Mouse (Mus musculus) right cerebral cortex, adult 2 months (tissue): ENCODE measurements around the gene Plekhg1.
A peak's percentile ranks its signal among the peaks of the same experiment; 100 is the strongest.

ENCODE experiments used
- DNase-seq, 2 experiments: peaks; one replicate each; pipeline ENCODE4 v3.0.0; 2021 to 2022; ENCODE audit warnings: low spot score in 2 of 2

The Plekhg1 gene

GRCm38 (mm10) chr10:3740148-3740503, at the start of gene Plekhg1:
Gene Plekhg1, plus strand, starts transcription at chr10:3740364.
- peak; percentile 49 to 54 for DNase-seq

- no peak for DNase-seq
Measured at GRCm38 (mm10) chr10:3692791-3693190, 47.4 kb upstream of the Plekhg1 start.

GRCm38 (mm10) chr10:3693699-3694280, 46.4 kb upstream of the Plekhg1 start:
- no peak for DNase-seq

- DNase-seq, result no peak
Measured at GRCm38 (mm10) chr10:3695332-3695905, 44.7 kb upstream of the Plekhg1 start.

- peak; percentile 6 to 34 for DNase-seq
Measured at GRCm38 (mm10) chr10:3696727-3697348, 43.3 kb upstream of the Plekhg1 start.

- no peak for DNase-seq
Measured at GRCm38 (mm10) chr10:3697500-3697899, 42.7 kb upstream of the Plekhg1 start.

- DNase-seq, result no peak
Measured at GRCm38 (mm10) chr10:3700225-3701073, 39.7 kb upstream of the Plekhg1 start.

GRCm38 (mm10) chr10:3701832-3702231, 38.3 kb upstream of the Plekhg1 start:
- DNase-seq, result no peak

- DNase-seq, result no peak
Measured at GRCm38 (mm10) chr10:3702585-3702984, 37.6 kb upstream of the Plekhg1 start.

- no peak for DNase-seq
Measured at GRCm38 (mm10) chr10:3706231-3706630, 33.9 kb upstream of the Plekhg1 start.

- no peak for DNase-seq
Measured at GRCm38 (mm10) chr10:3710081-3710480, 30.1 kb upstream of the Plekhg1 start.

- no peak for DNase-seq
Measured at GRCm38 (mm10) chr10:3715302-3715943, 24.7 kb upstream of the Plekhg1 start.

- DNase-seq, result peak in 1 of 2 experiments; percentile 37
Measured at GRCm38 (mm10) chr10:3718021-3718865, 21.9 kb upstream of the Plekhg1 start.

- no peak for DNase-seq
Measured at GRCm38 (mm10) chr10:3720296-3720695, 19.9 kb upstream of the Plekhg1 start.

- DNase-seq, result no peak
Measured at GRCm38 (mm10) chr10:3722339-3722738, 17.8 kb upstream of the Plekhg1 start.

GRCm38 (mm10) chr10:3724665-3725064, 15.5 kb upstream of the Plekhg1 start:
- no peak for DNase-seq

GRCm38 (mm10) chr10:3729666-3730065, 10.5 kb upstream of the Plekhg1 start:
- DNase-seq, result no peak

GRCm38 (mm10) chr10:3730314-3730713, 9.8 kb upstream of the Plekhg1 start:
- DNase-seq, result no peak

- no peak for DNase-seq
Measured at GRCm38 (mm10) chr10:3737034-3737433, 3.1 kb upstream of the Plekhg1 start.

GRCm38 (mm10) chr10:3740504-3741388, 582 bp downstream of the Plekhg1 start:
- DNase-seq, result peak; percentile 17 to 35
